Mouse (Mus musculus): Measurements from ENCODE around the gene Kcna3. TPM values are rescaled to one million over a fixed set of nuclear protein-coding genes. Genes with fewer than 3 reads are reported as not detected.
A peak's percentile ranks its signal among the peaks of the same experiment; 100 is the strongest.

Kcna3 gene
- polyA plus RNA-seq, 1 experiment, result 151 TPM

- H3K27me3 ChIP-seq (ENCODE audit: control insufficient read depth, insufficient read depth, low read length), result no peaks in the 10 kb centered on the region
- WGBS, result 2% methylated on average over 12 of the region's 12 CpGs
- peak; percentile 33 for DNase-seq
- no peaks in the 10 kb centered on the region for H3K36me3 ChIP-seq (ENCODE audit: control insufficient read depth, insufficient read depth, low read length)
- TF ChIP-seq POLR2A (IDR thresholded peaks at IDR 0.05; ENCODE audit: control insufficient read depth, extremely low read depth, insufficient read depth, low read length, poor library complexity), result no peak
- TF ChIP-seq CTCF (IDR thresholded peaks at IDR 0.05; ENCODE audit: borderline replicate concordance, control insufficient read depth, extremely low read depth, insufficient read depth, low read length, poor library complexity), result no peak
- peak overlapping the region; percentile 93 for H3K27ac ChIP-seq (ENCODE audit: control insufficient read depth, insufficient read depth, low read length)
- H3K4me3 ChIP-seq (ENCODE audit: control insufficient read depth, insufficient read depth, low read length), result peak overlapping the region; percentile 89
- peaks cover 6% of the 10 kb centered on the region; the same call in 1 of the 2 replicates for H3K4me1 ChIP-seq (replicated peaks; ENCODE audit: control insufficient read depth, insufficient read depth, low read length)
Measured at GRCm38 (mm10) chr3:107037105-107037504, 1.1 kb downstream of the Kcna3 start.

GRCm38 (mm10) chr3:107037536-107038155, 1.7 kb downstream of the Kcna3 start:
- Histone ChIP-seq H3K36me3 (ENCODE audit: control insufficient read depth, insufficient read depth, low read length) (no peaks in the 10 kb centered on the region), H3K27ac (ENCODE audit: control insufficient read depth, insufficient read depth, low read length) (peak overlapping the region; percentile 93), H3K4me3 (ENCODE audit: control insufficient read depth, insufficient read depth, low read length) (peak overlapping the region; percentile 89), H3K27me3 (ENCODE audit: control insufficient read depth, insufficient read depth, low read length) (no peaks in the 10 kb centered on the region), H3K4me1 (replicated peaks; ENCODE audit: control insufficient read depth, insufficient read depth, low read length) (peaks cover 6% of the 10 kb centered on the region; the same call in 1 of the 2 replicates)
- TF ChIP-seq CTCF (IDR thresholded peaks at IDR 0.05; ENCODE audit: borderline replicate concordance, control insufficient read depth, extremely low read depth, insufficient read depth, low read length, poor library complexity), result no peak
- no peak for TF ChIP-seq POLR2A (IDR thresholded peaks at IDR 0.05; ENCODE audit: control insufficient read depth, extremely low read depth, insufficient read depth, low read length, poor library complexity)
- DNase-seq, result peak; percentile 48
- WGBS, result 2% methylated on average over 16 of the region's 16 CpGs

- Histone ChIP-seq H3K27ac (ENCODE audit: control insufficient read depth, insufficient read depth, low read length) (peak overlapping the region; percentile 93; the same call in 1 of the 2 replicates), H3K27me3 (ENCODE audit: control insufficient read depth, insufficient read depth, low read length) (no peaks in the 10 kb centered on the region), H3K36me3 (ENCODE audit: control insufficient read depth, insufficient read depth, low read length) (no peaks in the 10 kb centered on the region), H3K4me3 (ENCODE audit: control insufficient read depth, insufficient read depth, low read length) (no peak overlapping the region), H3K4me1 (replicated peaks; ENCODE audit: control insufficient read depth, insufficient read depth, low read length) (peaks cover 6% of the 10 kb centered on the region; the same call in 1 of the 2 replicates)
- TF ChIP-seq CTCF (IDR thresholded peaks at IDR 0.05; ENCODE audit: borderline replicate concordance, control insufficient read depth, extremely low read depth, insufficient read depth, low read length, poor library complexity), result no peak
- TF ChIP-seq POLR2A (IDR thresholded peaks at IDR 0.05; ENCODE audit: control insufficient read depth, extremely low read depth, insufficient read depth, low read length, poor library complexity), result no peak
- DNase-seq, result no peak
- 2% methylated on average over 6 of the region's 6 CpGs for WGBS
Measured at GRCm38 (mm10) chr3:107038156-107038536, 2.2 kb downstream of the Kcna3 start.

- peak; percentile 51 for DNase-seq
- 4% methylated on average over 10 of the region's 10 CpGs for WGBS
- peak overlapping the region; percentile 48 for H3K4me3 ChIP-seq (ENCODE audit: control insufficient read depth, insufficient read depth, low read length)
- H3K36me3 ChIP-seq (ENCODE audit: control insufficient read depth, insufficient read depth, low read length), result peaks cover 2% of the 10 kb centered on the region; the same call in 1 of the 2 replicates
- peak overlapping the region; percentile 82 for H3K27ac ChIP-seq (ENCODE audit: control insufficient read depth, insufficient read depth, low read length)
- peaks cover 9% of the 10 kb centered on the region for H3K4me1 ChIP-seq (replicated peaks; ENCODE audit: control insufficient read depth, insufficient read depth, low read length)
- no peaks in the 10 kb centered on the region for H3K27me3 ChIP-seq (ENCODE audit: control insufficient read depth, insufficient read depth, low read length)
- TF ChIP-seq CTCF (IDR thresholded peaks at IDR 0.05; ENCODE audit: borderline replicate concordance, control insufficient read depth, extremely low read depth, insufficient read depth, low read length, poor library complexity), result no peak
- TF ChIP-seq POLR2A (IDR thresholded peaks at IDR 0.05; ENCODE audit: control insufficient read depth, extremely low read depth, insufficient read depth, low read length, poor library complexity), result no peak
Measured at GRCm38 (mm10) chr3:107038661-107039223, 2.8 kb downstream of the Kcna3 start.

GRCm38 (mm10) chr3:107039306-107039705, 3.3 kb downstream of the Kcna3 start:
- Histone ChIP-seq H3K4me1 (replicated peaks; ENCODE audit: control insufficient read depth, insufficient read depth, low read length) (peaks cover 13% of the 10 kb centered on the region), H3K4me3 (ENCODE audit: control insufficient read depth, insufficient read depth, low read length) (no peak overlapping the region), H3K36me3 (ENCODE audit: control insufficient read depth, insufficient read depth, low read length) (peaks cover 3% of the 10 kb centered on the region), H3K27me3 (ENCODE audit: control insufficient read depth, insufficient read depth, low read length) (no peaks in the 10 kb centered on the region), H3K27ac (ENCODE audit: control insufficient read depth, insufficient read depth, low read length) (no peak overlapping the region; the same call in 1 of the 2 replicates)
- peak; percentile 38 for DNase-seq
- TF ChIP-seq CTCF (IDR thresholded peaks at IDR 0.05; ENCODE audit: borderline replicate concordance, control insufficient read depth, extremely low read depth, insufficient read depth, low read length, poor library complexity) (no peak), POLR2A (IDR thresholded peaks at IDR 0.05; ENCODE audit: control insufficient read depth, extremely low read depth, insufficient read depth, low read length, poor library complexity) (no peak)

GRCm38 (mm10) chr3:107040408-107040807, 4.4 kb downstream of the Kcna3 start:
- Histone ChIP-seq H3K4me1 (replicated peaks; ENCODE audit: control insufficient read depth, insufficient read depth, low read length) (peaks cover 14% of the 10 kb centered on the region), H3K4me3 (ENCODE audit: control insufficient read depth, insufficient read depth, low read length) (no peak overlapping the region), H3K36me3 (ENCODE audit: control insufficient read depth, insufficient read depth, low read length) (peaks cover 8% of the 10 kb centered on the region), H3K27me3 (ENCODE audit: control insufficient read depth, insufficient read depth, low read length) (no peaks in the 10 kb centered on the region), H3K27ac (ENCODE audit: control insufficient read depth, insufficient read depth, low read length) (no peak overlapping the region)
- no peak for DNase-seq
- TF ChIP-seq CTCF (IDR thresholded peaks at IDR 0.05; ENCODE audit: borderline replicate concordance, control insufficient read depth, extremely low read depth, insufficient read depth, low read length, poor library complexity) (no peak), POLR2A (IDR thresholded peaks at IDR 0.05; ENCODE audit: control insufficient read depth, extremely low read depth, insufficient read depth, low read length, poor library complexity) (no peak)
- 21% methylated on average over 3 of the region's 3 CpGs for WGBS
